Mouse (Mus musculus) CD8-positive naive resting alpha-beta T cell, adult 57 days (primary cell): ENCODE results near the gene Agl. TPM values are rescaled to one million over a fixed set of nuclear protein-coding genes. Genes with fewer than 3 reads are reported as not detected.

Experiments used
- total RNA-seq: library from RNA; stranded (reverse); gene quantifications from one replicate; pipeline ENCODE4 v1.2.4, GENCODE M21; 2023

The Agl gene
- total RNA-seq = 12.3 TPM

GRCm38 (mm10) chr3:116807811-116808506 is at the start of gene Agl:
Agl (minus strand) TSS chr3:116808166.

GRCm38 (mm10) chr3:116712436-116712881 is 95.5 kb downstream of the Agl start, which contains the start of gene Slc35a3:
Slc35a3 (minus strand) TSS chr3:116712831.

Other genes starting within 250 kb of the Agl start
- gene Lrrc39, start 245.2 kb downstream of the Agl start, total RNA-seq = not detected
- gene Sass6, start 213.2 kb downstream of the Agl start, total RNA-seq = 8.6 TPM
- gene Trmt13, start 193.6 kb downstream of the Agl start, total RNA-seq = 36.5 TPM
- 62.9 TPM for gene Mfsd14a, start 145.5 kb downstream of the Agl start, total RNA-seq
- gene Gm43191, start 126.9 kb downstream of the Agl start, total RNA-seq = not detected
- gene Slc35a3, start 95.3 kb downstream of the Agl start, total RNA-seq = 21.5 TPM
- gene Frrs1, start 51.3 kb upstream of the Agl start, total RNA-seq = 21.0 TPM
- gene 4930455H04Rik, start 160.1 kb upstream of the Agl start, total RNA-seq = not detected
- gene Palmd, start 160.8 kb upstream of the Agl start, total RNA-seq = not detected